Mouse (Mus musculus): ENCODE measurements around the gene Cpa1.

Cpa1 gene

GRCm38 (mm10) chr6:30638674-30639268 lies at the start of gene Cpa1:
Gene Cpa1 (plus strand): TSS chr6:30639218.
- DNase-seq (ENCODE audit: low spot score), result peak; percentile 27

GRCm38 (mm10) chr6:30589819-30590218 lies 49.2 kb upstream of the Cpa1 start:
- no peak for DNase-seq (ENCODE audit: low spot score)

DNA sequence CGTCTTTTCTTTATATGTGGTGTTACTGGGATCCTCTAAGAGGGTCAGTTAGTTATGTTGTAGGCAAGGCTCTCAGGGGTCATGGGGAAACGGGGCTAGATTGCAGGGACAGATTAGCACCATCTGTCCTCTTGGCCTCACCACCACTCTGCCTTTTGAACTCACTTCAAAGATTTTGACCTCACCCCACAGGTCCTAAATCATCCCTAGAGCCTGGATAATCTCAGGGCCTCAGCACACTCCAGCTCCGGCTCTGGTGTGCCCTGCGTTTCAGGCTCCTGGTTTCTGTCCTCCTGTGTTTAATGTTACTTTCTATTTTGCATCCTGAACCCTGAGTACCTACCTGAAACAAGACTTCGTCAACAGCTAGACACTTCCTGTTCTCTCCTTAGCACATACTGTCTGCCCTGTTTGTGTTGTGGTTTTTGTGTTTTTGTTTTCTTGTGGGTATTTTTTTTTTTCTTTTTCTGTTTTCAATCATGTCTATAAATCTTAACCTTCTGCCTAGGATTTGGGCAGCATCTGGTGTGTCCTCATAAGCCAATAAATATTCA lies 47.1 kb upstream of the Cpa1 start:
- no peak for DNase-seq (ENCODE audit: low spot score)

DNA sequence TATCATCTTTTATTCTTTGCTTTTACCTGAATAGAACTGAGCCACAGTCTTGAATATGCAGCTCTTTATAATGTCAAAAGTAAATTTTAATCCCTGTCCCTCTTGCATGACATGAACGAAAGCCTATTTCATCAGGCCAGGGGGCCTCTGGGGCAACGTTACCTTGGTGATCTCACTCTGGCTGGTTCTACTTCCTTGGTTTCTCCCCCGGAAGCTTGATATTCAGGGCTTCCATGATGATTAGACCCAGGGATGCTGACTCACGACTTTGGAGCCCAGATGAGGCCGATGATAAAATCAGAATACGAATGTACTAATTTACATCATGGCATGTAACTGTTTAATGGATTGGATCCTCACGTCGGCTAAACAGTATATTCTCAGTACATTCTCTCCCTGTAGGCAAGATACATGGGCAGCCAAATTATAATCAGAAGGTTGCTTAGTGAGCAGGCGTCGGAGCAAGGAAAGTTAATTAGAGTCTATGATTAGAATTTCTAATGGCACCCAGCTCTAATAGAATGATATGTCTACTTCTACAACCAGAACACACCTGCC lies 46.5 kb upstream of the Cpa1 start:
- DNase-seq (ENCODE audit: low spot score), result no peak

DNA sequence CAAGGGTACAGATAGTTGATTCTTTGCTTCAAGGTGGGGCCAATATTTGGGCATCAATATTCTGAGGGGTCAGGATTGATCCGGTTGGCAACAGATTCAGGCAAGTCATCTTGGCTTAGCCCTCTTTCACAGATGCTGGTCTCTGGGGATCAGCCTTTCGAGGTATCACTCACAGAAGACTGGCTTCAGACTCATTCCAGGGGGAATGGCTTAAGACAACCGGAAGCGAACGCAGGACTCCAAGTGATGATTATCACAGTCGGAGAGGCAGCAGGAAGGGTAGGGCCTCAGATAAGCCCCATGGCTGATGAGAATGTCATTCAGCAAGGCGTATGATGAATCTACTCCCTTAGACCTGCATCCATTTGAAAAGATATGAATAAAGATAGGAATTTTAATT lies 44.7 kb upstream of the Cpa1 start:
- no peak for DNase-seq (ENCODE audit: low spot score)

GRCm38 (mm10) chr6:30596230-30596898 lies 42.7 kb upstream of the Cpa1 start:
- no peak for DNase-seq (ENCODE audit: low spot score)

- no peak for DNase-seq (ENCODE audit: low spot score)
These were observed 39.0 kb upstream of the Cpa1 start for GRCm38 (mm10) chr6:30600033-30600432.

DNA sequence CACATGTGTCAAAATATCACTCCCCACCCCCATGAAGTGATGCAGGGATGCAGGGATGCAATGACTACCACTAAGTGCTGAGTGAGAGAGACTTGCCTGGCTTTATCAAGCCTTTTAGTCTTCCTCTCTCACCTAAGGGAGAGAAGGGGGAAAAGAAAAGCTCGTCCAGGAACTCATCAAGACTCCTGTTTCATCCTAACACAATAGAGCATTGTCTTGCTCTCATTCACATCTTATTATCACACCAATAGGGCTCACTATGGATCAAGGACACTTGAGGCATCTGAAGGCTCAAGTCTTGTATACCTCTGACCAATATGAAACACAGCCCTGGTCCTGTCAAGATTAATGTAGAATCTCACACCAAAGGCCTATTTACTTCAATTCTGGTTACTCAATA lies 38.0 kb upstream of the Cpa1 start:
- no peak for DNase-seq (ENCODE audit: low spot score)

DNA sequence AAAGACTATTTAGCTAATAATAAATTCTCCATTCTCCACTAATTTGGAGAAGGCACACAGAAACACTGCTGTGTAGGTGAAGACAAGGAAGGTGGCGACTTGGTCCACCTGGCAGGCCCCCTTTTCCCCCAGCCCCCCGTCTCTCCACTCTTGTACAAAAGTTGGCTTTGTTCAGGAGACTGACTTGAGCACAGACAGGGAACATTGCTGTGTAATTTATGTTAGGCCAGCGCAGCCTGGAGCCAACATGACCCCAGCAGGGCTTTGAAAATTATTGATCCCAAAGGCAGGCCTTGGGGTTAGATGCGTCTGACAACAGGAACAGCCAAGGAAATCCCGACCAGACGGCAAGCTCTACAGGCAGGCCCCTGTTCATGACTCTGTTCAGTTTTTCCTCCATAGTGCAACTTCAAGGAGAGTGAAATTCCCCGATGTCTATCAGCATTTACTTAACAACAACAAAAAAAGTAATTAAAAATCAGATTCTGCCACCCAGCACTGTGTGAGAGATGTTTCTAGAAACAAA lies 34.6 kb upstream of the Cpa1 start:
- DNase-seq (ENCODE audit: low spot score), result no peak

DNA sequence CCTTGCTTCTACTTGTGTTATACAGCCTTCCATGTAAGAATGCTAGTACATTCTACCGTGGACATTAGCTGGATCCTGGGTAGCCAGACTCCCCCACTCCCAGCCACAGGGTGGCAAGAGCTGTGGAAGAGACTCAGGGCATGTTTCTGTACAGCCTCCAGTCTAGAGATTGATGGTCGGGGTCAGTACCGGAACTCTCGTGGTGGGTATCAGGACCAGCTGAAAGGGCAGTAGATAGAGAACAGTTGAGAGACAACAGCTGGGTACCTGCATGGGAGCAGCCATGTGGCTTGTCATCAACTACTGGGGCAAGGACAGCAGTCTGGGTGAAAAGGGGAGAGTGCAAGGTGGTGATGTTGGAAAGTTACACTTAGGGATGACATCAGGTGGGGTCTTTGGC lies 33.9 kb upstream of the Cpa1 start:
- DNase-seq (ENCODE audit: low spot score), result no peak

DNA sequence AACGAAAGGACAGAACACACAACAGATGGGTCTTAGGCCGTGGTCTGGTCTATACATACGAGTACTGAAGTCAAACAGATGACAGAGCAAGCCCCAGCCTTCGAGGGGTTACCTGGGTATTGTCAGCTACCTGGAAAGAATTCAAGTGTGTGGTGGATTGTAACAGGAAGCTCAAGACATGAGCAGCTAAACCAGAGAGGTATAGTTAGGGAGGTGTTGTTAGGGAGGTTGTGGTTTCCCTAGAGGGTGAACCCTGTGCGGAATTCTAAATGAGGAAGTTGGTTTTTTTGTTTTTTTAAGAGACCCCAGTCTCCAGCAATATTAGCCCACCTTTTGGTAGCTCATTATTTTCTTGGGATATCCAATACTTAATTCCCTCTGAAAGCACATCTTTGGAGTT lies 33.3 kb upstream of the Cpa1 start:
- no peak for DNase-seq (ENCODE audit: low spot score)

- no peak for DNase-seq (ENCODE audit: low spot score)
These were observed 28.3 kb upstream of the Cpa1 start, which contains the start of gene Cpa5 for GRCm38 (mm10) chr6:30610710-30611109. Gene Cpa5 (plus strand): TSS chr6:30611010.

DNA sequence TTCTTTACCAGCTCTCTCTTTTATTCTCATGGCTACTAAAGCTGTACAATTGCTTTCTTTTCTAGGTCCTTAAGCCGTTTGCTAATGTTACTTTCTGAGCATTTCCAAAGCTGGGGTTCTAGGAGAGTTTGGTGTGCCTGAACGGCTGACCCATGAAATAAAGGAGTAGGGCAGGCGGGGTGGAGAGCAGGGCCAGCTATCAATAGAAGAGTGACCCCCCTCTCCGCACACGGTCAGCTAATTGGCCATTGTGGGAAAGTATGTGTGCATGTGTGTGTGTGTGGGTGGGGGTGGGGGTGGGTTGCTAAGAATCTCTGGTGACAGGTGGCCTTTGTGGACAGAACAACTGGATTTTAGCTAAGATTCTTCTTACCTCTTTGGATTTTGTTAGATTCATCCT lies 27.8 kb upstream of the Cpa1 start:
- no peak for DNase-seq (ENCODE audit: low spot score)

DNA sequence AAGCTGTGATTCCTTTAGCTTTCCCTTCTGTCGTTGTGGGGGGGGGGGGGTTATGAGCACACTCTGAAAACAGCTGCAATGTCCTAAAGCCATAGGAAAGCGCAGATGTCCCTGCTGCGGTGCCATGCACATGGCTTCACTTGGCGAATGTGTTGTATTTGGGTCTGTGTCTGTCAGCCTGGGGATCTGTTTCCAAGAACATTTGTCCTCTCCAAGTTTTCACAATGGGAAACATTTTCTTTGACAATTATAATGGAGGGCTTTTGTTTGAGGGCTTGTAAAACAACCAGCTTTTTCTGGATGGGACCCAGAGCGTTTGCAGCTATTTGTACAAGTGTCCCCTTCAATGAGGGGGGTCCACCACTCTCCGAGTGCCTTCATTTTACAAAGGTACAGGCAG lies 24.8 kb upstream of the Cpa1 start:
- no peak for DNase-seq (ENCODE audit: low spot score)

- no peak for DNase-seq (ENCODE audit: low spot score)
These were observed 23.3 kb upstream of the Cpa1 start for GRCm38 (mm10) chr6:30615741-30616140.

- no peak for DNase-seq (ENCODE audit: low spot score)
These were observed 22.5 kb upstream of the Cpa1 start for GRCm38 (mm10) chr6:30616491-30616941.

DNA sequence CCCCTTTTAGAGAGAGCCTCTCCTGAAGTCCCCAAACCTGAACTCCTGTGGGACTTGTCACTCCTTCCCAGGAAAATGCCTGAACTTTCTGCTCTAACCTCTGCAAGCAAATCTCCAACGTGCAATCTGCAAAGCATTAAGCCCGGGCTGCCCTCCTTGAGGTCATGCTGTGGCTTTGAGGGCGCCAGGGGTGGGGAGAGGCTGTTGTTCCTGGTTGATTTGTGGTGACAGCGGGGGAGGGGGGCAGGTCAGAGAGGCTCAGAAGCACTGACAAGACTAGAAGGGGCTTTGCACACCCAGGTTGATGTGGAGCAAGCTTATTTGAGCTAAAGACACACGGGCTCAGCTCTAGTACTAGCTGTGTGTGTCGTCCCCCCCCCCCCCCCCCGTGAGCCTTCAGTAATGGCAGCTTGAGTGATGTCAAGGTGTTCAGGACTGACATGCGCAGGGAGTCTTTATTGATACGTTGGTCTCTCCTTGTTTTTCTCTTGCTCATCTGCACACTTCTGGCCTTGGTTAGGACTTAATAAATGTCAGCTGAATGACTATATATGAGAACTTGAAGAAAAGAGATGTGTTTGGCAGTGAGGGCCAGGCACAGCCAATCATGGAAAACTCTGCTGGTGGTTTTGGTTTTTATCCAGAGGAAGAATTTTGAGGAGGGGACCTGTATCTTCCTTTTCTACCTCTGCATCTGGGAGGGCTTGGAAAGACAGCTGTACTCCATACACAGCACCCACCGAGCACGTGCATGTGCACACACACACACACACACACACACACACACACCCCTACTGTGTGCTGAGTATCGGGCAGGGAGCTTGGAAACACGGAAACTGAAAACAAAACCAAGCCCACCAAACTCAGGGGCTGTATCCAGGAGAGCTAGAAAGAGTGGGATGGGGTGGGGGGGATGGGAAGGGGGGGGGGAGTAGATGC lies 21.7 kb upstream of the Cpa1 start:
- no peak for DNase-seq (ENCODE audit: low spot score)

GRCm38 (mm10) chr6:30617959-30618590 lies 20.9 kb upstream of the Cpa1 start:
- no peak for DNase-seq (ENCODE audit: low spot score)

DNA sequence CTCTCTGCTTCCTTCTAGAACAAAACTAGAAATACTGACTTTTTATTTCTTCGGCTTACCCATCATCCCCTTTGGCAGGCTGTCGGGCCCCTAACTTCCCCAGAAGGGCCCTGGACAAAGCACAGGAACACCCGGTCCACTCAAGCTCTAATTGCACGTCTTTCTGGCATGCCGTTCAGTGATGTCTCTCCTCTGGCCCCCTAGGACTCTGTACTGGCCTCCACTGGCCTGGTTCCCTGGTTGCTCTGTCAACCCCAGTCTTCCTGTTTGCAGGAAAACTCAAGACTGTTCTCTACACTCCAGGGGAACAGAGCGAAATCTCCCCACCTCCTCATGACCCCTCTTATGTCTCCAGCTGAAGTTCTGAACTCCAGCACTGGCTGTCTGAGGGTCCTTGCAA lies 20.3 kb upstream of the Cpa1 start:
- DNase-seq (ENCODE audit: low spot score), result no peak

GRCm38 (mm10) chr6:30619606-30620005 lies 19.4 kb upstream of the Cpa1 start:
- DNase-seq (ENCODE audit: low spot score), result no peak

- no peak for DNase-seq (ENCODE audit: low spot score)
These were observed 18.4 kb upstream of the Cpa1 start for GRCm38 (mm10) chr6:30620591-30620990.
